Mouse (Mus musculus): ENCODE data around the gene Gsdmc4. TPM values are rescaled to one million over a fixed set of nuclear protein-coding genes. Genes with fewer than 3 reads are reported as not detected.
"Not testable (repeated sequence)": the region's sequence is repeated elsewhere in the genome, so short reads cannot be mapped to it uniquely, and the experiment has no call there.

Gene Gsdmc4
- polyA plus RNA-seq, 1 experiment from 2014 or later: not detected

- H3K9me3 ChIP-seq (ENCODE audit: control insufficient read depth, low read length); H3K4me3 ChIP-seq (replicated peaks; ENCODE audit: low read length); H3K27me3 ChIP-seq (replicated peaks; ENCODE audit: control insufficient read depth, insufficient read depth, low read length); H3K36me3 ChIP-seq (ENCODE audit: control insufficient read depth, insufficient read depth); ATAC-seq; H3K4me1 ChIP-seq (replicated peaks; ENCODE audit: control insufficient read depth, insufficient read depth, low read length); H3K9ac ChIP-seq (replicated peaks; ENCODE audit: low read depth, low read length); H3K27ac ChIP-seq (ENCODE audit: low read length); H3K4me2 ChIP-seq (ENCODE audit: low read length): not testable (repeated sequence)
- 49% methylated on average over 5 of the region's 5 CpGs for WGBS
These were observed 50.1 kb downstream of the Gsdmc4 start for GRCm38 (mm10) chr15:63861965-63862364.

Other genes starting within 250 kb of the Gsdmc4 start
- not detected in 2 replicates for gene Gsdmc2, start 67.1 kb downstream of the Gsdmc4 start, polyA plus RNA-seq (2015; fragmentation: Nextera tagmentation; extraction: Ambion mirVana)
- not detected in 2 replicates for gene Gsdmc3, start 33.7 kb downstream of the Gsdmc4 start, polyA plus RNA-seq (2015; fragmentation: Nextera tagmentation; extraction: Ambion mirVana)
- 119 TPM in 2 replicates for gene Fam49b, start 148.2 kb upstream of the Gsdmc4 start, polyA plus RNA-seq (2015; fragmentation: Nextera tagmentation; extraction: Ambion mirVana)

Data from forebrain, embryonic 16.5 days (tissue).